Mouse (Mus musculus) olfactory bulb, adult 2 months (tissue): ENCODE measurements at regions not wholly inside any gene's neighbourhood (a gene's known extent, or its start where the extent isn't known, plus 50 kb on each side); places are given as distances from the start of the nearest gene placed in this dataset.

ENCODE experiments used
- CTCF ChIP-seq: fragments of 200-500 bp; IDR thresholded peaks from 2 replicates; pipeline ENCODE4 v1.5.1; 2012; ENCODE audit warnings: low read depth, mild to moderate bottlenecking, low read length, moderate library complexity; ENCODE audit not compliant: insufficient read depth
- POLR2A ChIP-seq: fragments of 200-500 bp; IDR thresholded peaks from 2 replicates; pipeline ENCODE4 v1.6.1; 2012; ENCODE audit warnings: mild to moderate bottlenecking, low read depth, low read length, moderate library complexity; ENCODE audit not compliant: insufficient read depth

GRCm38 (mm10) chr1:55897572-55897971, 491.9 kb downstream of the Plcl1 start:
- TF ChIP-seq CTCF (no peak), POLR2A (no peak)
